Mouse (Mus musculus) left cerebral cortex, adult 2 months (tissue): ENCODE measurements around the gene Dclk2. TPM values are rescaled to one million over a fixed set of nuclear protein-coding genes. Genes with fewer than 3 reads are reported as not detected.

Experiments used
- DNase-seq, 2 experiments: peaks; one replicate each; pipeline ENCODE4 v3.0.0; 2021 to 2022; ENCODE audit warnings: low spot score in 2 of 2, mixed read lengths in 1 of 2; ENCODE audit errors: extremely low spot score in 1 of 2
- H3K27ac ChIP-seq: fragments of 200-600 bp; 2 replicates; pipeline ENCODE4 v1.8.1; 2022
- H3K4me3 ChIP-seq: fragments of 200-600 bp; 2 replicates; pipeline ENCODE4 v1.8.1; 2022
- CTCF ChIP-seq: fragments of 200-600 bp; IDR thresholded peaks from 2 replicates; pipeline ENCODE4 v1.8.1; 2022; ENCODE audit warnings: antibody characterized with exemption, mild to moderate bottlenecking, moderate library complexity
- intact Hi-C: fragments of 180-260 bp; cut with DNase I; formaldehyde crosslinking; loops from one replicate; pipeline ENCODE4 v1.15.1; 2025
- long read RNA-seq, 2 experiments: library from polyadenylated mRNA; stranded (forward); transcript quantifications; one replicate each; pipeline ENCODE4 v2.0.0; 2021; ENCODE audit warnings: borderline mapping rate in 2 of 2
- total RNA-seq, 2 experiments: library from RNA; stranded (reverse); gene quantifications; 2 replicates each; pipeline ENCODE4 v1.2.3; 2021

Gene Dclk2
- 10 to 100 TPM; 55.6 to 62.8 TPM for total RNA-seq
- long read RNA-seq, experiment 1, partial matches to known transcripts = 3 of 93 reads
- long read RNA-seq, experiment 1, other reads (novel, unspliced or antisense) = 88 of 93 reads
- long read RNA-seq, experiment 2, full-length matches to known transcripts = 6 of 83 reads
- long read RNA-seq, experiment 2, partial matches to known transcripts = 3 of 83 reads
- long read RNA-seq, experiment 2, other reads (novel, unspliced or antisense) = 74 of 83 reads

GRCm38 (mm10) chr3:86920343-86921083, at the start of gene Dclk2:
Gene Dclk2, minus strand, starts transcription at chr3:86920852.
- Histone ChIP-seq H3K4me3 (peak within 1 kb of the TSS; percentile 95), H3K27ac (peak within 1 kb of the TSS; percentile 96)
- intact Hi-C loops = loop anchor here (2.0 kb wide), 2 partner anchors 112 to 698 kb away; no protein-coding TSS in a partner anchor
- TF ChIP-seq CTCF = no peak
- DNase-seq = peak; percentile 83

DNA sequence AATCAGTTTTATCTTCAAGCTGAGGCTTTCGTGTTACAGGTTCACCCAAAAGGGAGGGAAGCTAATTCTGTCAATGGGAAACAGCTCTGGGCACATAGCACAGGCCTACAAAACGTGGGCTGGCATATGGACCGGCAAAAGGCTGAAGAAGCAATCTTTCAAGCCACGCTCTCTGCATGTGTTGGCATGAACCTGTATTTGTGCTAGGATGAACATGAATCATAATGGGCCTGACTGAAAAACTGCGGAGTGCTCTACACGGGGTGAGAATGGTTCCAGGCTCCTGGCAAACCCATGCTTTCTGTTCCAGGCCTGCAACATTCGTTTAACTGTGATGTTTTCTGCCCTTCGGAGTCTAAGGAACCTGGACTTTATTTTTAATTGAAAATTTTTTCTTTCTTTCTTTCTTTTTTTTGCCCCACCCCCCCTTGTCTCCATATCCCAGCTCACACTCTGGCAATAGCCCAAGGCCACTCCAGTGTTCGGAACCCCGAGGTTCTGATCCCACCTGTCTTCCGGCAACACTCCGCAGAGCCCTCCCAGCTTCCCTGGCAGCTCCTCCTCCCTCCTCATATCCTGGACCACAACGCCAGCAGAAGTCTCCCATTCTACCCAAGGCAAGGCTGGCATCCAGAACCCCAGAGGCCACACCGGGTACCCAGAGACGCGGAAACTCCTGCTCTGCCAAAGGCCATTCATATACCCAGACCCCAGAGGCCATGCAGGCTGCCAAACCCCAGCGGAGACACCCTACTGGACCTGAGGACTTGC, 42.2 kb upstream of the Dclk2 start:
- TF ChIP-seq CTCF = no peak
- Histone ChIP-seq H3K27ac (no peak overlapping the region), H3K4me3 (no peak overlapping the region)
- DNase-seq = no peak
- intact Hi-C loops = no loop called here

GRCm38 (mm10) chr3:86961395-86961669, 40.7 kb upstream of the Dclk2 start:
- Histone ChIP-seq H3K4me3 (no peak overlapping the region), H3K27ac (no peak overlapping the region)
- no peak for DNase-seq
- intact Hi-C loops = no loop called here
- TF ChIP-seq CTCF = no peak

DNA sequence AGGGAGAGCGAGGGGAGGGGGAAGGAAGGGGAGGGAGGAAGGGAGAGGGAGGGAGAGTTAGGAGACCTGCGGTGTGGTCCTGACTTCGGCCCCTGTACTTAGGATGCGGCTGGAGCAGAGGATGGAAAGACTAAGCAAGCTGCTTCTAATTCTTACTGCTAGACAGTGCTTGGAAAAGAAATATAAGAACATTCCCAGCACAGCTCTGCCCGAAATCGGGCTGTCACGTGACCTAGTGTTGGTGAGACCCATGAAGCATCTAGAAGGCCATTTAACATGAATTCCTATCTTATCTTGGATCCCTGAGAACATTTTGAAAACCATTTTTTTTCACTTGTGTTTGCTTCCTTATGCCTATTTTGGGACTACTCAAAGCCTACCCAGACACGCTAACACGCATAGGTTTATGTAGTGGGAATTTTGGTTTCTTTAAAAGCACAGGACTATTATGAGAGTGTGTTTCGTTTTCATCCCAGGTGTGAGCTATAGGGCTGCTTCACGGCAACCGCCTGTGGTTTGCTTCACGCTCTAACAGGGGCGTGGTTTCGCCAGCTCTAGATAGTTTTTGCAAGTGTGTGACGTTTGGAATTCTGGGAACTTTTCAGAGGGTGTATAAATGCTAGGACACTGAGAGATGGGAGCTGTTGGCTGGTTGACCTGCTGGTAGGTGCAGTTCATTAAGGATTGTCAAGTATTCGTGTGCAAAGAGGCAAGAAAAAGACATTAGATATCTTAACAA, 40.2 kb upstream of the Dclk2 start:
- no peak for DNase-seq
- Histone ChIP-seq H3K4me3 (no peak overlapping the region), H3K27ac (no peak overlapping the region)
- intact Hi-C loops = no loop called here
- TF ChIP-seq CTCF = no peak

DNA sequence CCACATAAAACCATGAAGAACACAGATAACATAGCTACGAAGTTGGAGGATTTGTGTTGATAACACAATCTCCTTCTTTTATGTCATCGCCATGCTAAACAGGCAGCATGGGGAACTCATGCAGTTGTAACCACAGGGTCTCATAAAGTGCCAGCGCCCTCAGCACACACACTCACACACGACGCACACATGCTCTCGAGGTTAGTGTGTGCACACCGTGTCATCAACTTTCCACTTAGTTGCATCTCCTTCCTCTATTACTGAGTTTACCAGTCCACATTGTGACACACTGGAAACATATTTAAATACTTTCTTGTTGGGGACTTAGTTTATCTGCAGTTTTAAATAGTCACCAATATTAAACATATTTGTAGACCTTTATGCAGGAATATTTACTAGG, 38.4 kb upstream of the Dclk2 start:
- no peak overlapping the region for H3K27ac ChIP-seq
- intact Hi-C loops = loop anchor here (10.0 kb wide), 1 partner anchor 634 kb away; no protein-coding TSS in a partner anchor
- no peak for DNase-seq
- H3K4me3 ChIP-seq = no peak overlapping the region
- no peak for TF ChIP-seq CTCF

- TF ChIP-seq CTCF = no peak
- intact Hi-C loops = loop anchor here (10.0 kb wide), 1 partner anchor 631 kb away; no protein-coding TSS in a partner anchor
- no peak overlapping the region for H3K27ac ChIP-seq
- DNase-seq = no peak
- H3K4me3 ChIP-seq = no peak overlapping the region
Observed at GRCm38 (mm10) chr3:86955376-86955775, 34.7 kb upstream of the Dclk2 start.

DNA sequence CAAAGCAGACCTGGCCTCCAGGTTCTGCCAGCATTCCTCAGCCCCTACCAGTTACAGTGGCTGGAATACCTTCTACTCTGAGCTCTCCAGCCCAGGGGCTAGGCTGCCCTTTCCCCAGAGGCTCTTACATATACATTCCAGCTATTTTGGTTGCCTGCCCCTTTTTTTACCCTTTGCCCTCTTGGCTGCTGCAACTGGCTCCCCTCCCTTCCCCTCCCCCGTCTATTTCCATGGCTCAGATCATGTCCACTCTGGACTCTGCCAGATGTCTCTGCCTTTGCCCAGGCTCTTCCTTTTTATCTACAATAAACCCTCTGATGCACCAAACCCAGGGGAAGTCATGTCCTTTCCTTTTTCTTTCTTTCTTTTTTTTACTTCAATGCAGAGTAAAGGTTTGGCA, 33.9 kb upstream of the Dclk2 start:
- TF ChIP-seq CTCF = no peak
- intact Hi-C loops = loop anchor here (10.0 kb wide), 1 partner anchor 630 kb away; no protein-coding TSS in a partner anchor
- no peak overlapping the region for H3K27ac ChIP-seq
- H3K4me3 ChIP-seq = no peak overlapping the region
- no peak for DNase-seq

- Histone ChIP-seq H3K4me3 (no peak overlapping the region), H3K27ac (no peak overlapping the region)
- DNase-seq = no peak
- peak; percentile 6; the same call in 1 of the 2 replicates for TF ChIP-seq CTCF
- intact Hi-C loops = loop anchor here (10.0 kb wide), 1 partner anchor 629 kb away; no protein-coding TSS in a partner anchor
Observed at GRCm38 (mm10) chr3:86953819-86954218, 33.2 kb upstream of the Dclk2 start.

GRCm38 (mm10) chr3:86950652-86951051, 30.0 kb upstream of the Dclk2 start:
- TF ChIP-seq CTCF = no peak
- Histone ChIP-seq H3K4me3 (no peak overlapping the region), H3K27ac (no peak overlapping the region)
- no peak for DNase-seq
- intact Hi-C loops = loop anchor here (10.0 kb wide), 1 partner anchor 626 kb away; no protein-coding TSS in a partner anchor

GRCm38 (mm10) chr3:86936254-86936836, 15.7 kb upstream of the Dclk2 start:
- no peak for TF ChIP-seq CTCF
- H3K4me3 ChIP-seq = no peak overlapping the region
- no peak overlapping the region for H3K27ac ChIP-seq
- peak in 1 of 2 experiments; percentile 31 for DNase-seq
- intact Hi-C loops = no loop called here

GRCm38 (mm10) chr3:86933446-86933845, 12.8 kb upstream of the Dclk2 start:
- no peak for DNase-seq
- TF ChIP-seq CTCF = no peak
- no peak overlapping the region for H3K4me3 ChIP-seq
- H3K27ac ChIP-seq = no peak overlapping the region
- intact Hi-C loops = no loop called here
